Mouse (Mus musculus): ENCODE measurements around the gene Commd3.
A peak's percentile ranks its signal among the peaks of the same experiment; 100 is the strongest.

DNA sequence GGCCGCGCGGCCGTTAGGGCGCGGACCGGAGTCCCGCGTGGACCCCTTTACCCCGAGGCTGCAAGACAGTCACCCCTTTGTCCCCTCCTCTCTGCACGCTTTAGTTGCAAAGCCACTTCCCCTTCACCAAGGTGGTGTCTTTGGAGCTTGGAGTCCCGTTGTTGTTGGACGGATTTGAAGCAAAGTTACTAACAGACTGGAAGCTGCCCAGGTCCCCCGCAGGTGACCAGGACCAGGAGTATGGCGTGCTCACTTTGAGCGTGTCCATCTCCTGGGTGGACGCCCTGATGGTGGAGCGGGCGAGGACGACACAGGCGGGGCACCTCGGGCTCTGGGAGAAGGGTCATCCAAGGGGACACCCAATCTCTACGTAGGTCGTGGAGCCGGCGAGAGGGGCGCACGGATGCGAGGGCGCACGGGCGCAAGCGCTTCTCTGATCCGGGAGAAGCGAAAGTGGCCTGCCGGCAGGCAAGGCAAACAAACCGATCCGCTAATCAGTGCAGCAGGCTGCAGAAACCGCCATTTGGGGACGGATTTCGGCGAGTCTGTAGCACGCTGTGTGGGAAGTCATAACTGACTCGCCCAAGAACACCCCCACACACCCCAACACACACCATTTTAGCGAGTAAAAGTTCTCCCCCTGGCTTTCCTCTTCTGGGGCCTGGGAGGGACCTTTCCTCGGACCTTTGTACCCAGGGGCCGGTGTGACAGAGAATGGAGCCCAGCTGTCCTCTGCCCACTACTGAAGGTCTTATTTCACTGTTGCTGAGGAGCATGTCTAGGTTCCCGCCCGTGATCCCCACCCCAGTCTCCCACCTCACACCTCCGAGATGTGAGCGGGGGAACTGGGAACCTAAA, 17.1 kb downstream of the Commd3 start:
- 0 out of 2 replicates have a peak, but pooled peaks have one; percentile 3 for TF ChIP-seq POLR2A (IDR thresholded peaks at IDR 0.05; ENCODE audit: extremely low read depth, insufficient read depth, low read length)
- no peak for TF ChIP-seq CTCF (IDR thresholded peaks at IDR 0.05; ENCODE audit: low read depth, low read length)
